Mouse (Mus musculus): Measurements from ENCODE around the gene Upk1b.
"Not testable (repeated sequence)": the region's sequence is repeated elsewhere in the genome, so short reads cannot be mapped to it uniquely, and the experiment has no call there.

Upk1b gene

GRCm38 (mm10) chr16:38800091-38800490 is at the start of gene Upk1b:
TSS of gene Upk1b (minus strand) at chr16:38800328.
- no peak for DNase-seq (ENCODE audit: low spot score)

- no peak for DNase-seq (ENCODE audit: low spot score)
Measured at GRCm38 (mm10) chr16:38828649-38829048, 28.5 kb upstream of the Upk1b start, which contains the start of gene 4930435E12Rik. TSS of gene 4930435E12Rik (minus strand) at chr16:38828749.

- DNase-seq (ENCODE audit: low spot score), result peak; percentile 48
Measured at GRCm38 (mm10) chr16:38812521-38812920, 12.4 kb upstream of the Upk1b start.

GRCm38 (mm10) chr16:38810196-38810595 is 10.1 kb upstream of the Upk1b start:
- DNase-seq (ENCODE audit: low spot score), result no peak

GRCm38 (mm10) chr16:38807796-38808195 is 7.7 kb upstream of the Upk1b start:
- DNase-seq (ENCODE audit: low spot score), result not testable (repeated sequence)

- no peak for DNase-seq (ENCODE audit: low spot score)
Measured at GRCm38 (mm10) chr16:38798957-38799450, 1.1 kb downstream of the Upk1b start.

- no peak for DNase-seq (ENCODE audit: low spot score)
Measured at GRCm38 (mm10) chr16:38793120-38793519, 7.0 kb downstream of the Upk1b start.

- no peak for DNase-seq (ENCODE audit: low spot score)
Measured at GRCm38 (mm10) chr16:38789966-38790365, 10.2 kb downstream of the Upk1b start.

GRCm38 (mm10) chr16:38789016-38789415 is 11.1 kb downstream of the Upk1b start:
- DNase-seq (ENCODE audit: low spot score), result no peak

- DNase-seq (ENCODE audit: low spot score), result no peak
Measured at GRCm38 (mm10) chr16:38785301-38785700, 14.8 kb downstream of the Upk1b start.

GRCm38 (mm10) chr16:38782524-38783067 is 17.5 kb downstream of the Upk1b start:
- DNase-seq (ENCODE audit: low spot score), result no peak

GRCm38 (mm10) chr16:38781946-38782345 is 18.2 kb downstream of the Upk1b start:
- no peak for DNase-seq (ENCODE audit: low spot score)

- no peak for DNase-seq (ENCODE audit: low spot score)
Measured at GRCm38 (mm10) chr16:38780960-38781572, 19.1 kb downstream of the Upk1b start.

- no peak for DNase-seq (ENCODE audit: low spot score)
Measured at GRCm38 (mm10) chr16:38776342-38776741, 23.8 kb downstream of the Upk1b start.

- DNase-seq (ENCODE audit: low spot score), result no peak
Measured at GRCm38 (mm10) chr16:38774964-38775746, 25.0 kb downstream of the Upk1b start.

- no peak for DNase-seq (ENCODE audit: low spot score)
Measured at GRCm38 (mm10) chr16:38772906-38773496, 27.1 kb downstream of the Upk1b start.

GRCm38 (mm10) chr16:38771145-38771544 is 29.0 kb downstream of the Upk1b start:
- no peak for DNase-seq (ENCODE audit: low spot score)

- no peak for DNase-seq (ENCODE audit: low spot score)
Measured at GRCm38 (mm10) chr16:38769529-38769928, 30.6 kb downstream of the Upk1b start.

- DNase-seq (ENCODE audit: low spot score), result no peak
Measured at GRCm38 (mm10) chr16:38768386-38768785, 31.7 kb downstream of the Upk1b start.

- DNase-seq (ENCODE audit: low spot score), result no peak
Measured at GRCm38 (mm10) chr16:38767761-38768160, 32.4 kb downstream of the Upk1b start.

GRCm38 (mm10) chr16:38766671-38767070 is 33.5 kb downstream of the Upk1b start:
- no peak for DNase-seq (ENCODE audit: low spot score)

GRCm38 (mm10) chr16:38763508-38763907 is 36.6 kb downstream of the Upk1b start:
- no peak for DNase-seq (ENCODE audit: low spot score)

GRCm38 (mm10) chr16:38762401-38762800 is 37.7 kb downstream of the Upk1b start:
- DNase-seq (ENCODE audit: low spot score), result no peak

Data from T-cell, adult 2 months (primary cell).